Mouse (Mus musculus) MEL-GATA-1-ER (cell line): ENCODE results near the gene Gstp1.
"Not testable (repeated sequence)": the region's sequence is repeated elsewhere in the genome, so short reads cannot be mapped to it uniquely, and the experiment has no call there.

Source experiments
- DNase-seq: peaks from one replicate; pipeline ENCODE4 v3.0.0-alpha.2; 2012; ENCODE audit warnings: low read depth; ENCODE audit errors: extremely low read depth

Gstp1 gene

DNA sequence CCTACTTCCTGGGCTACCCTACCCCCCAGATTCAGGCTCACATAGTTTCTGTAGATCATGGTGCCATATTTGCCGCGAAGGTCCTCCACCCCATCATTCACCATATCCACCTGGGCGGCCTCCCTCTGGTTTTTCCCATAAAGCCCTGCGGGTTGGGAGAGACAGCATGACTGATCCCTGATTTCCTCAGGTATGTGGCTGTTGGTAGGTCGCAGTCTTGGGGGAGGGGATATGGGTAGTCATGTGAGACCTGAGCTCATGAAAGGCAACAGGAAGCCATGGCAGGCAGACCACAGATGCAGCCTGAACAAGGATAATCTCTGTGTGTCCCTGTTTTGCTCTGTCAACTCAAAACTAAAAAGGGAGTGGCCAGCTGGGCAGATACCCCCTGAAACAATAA lies 3.2 kb upstream of the Gstp1 start:
- not testable (repeated sequence) for DNase-seq

DNA sequence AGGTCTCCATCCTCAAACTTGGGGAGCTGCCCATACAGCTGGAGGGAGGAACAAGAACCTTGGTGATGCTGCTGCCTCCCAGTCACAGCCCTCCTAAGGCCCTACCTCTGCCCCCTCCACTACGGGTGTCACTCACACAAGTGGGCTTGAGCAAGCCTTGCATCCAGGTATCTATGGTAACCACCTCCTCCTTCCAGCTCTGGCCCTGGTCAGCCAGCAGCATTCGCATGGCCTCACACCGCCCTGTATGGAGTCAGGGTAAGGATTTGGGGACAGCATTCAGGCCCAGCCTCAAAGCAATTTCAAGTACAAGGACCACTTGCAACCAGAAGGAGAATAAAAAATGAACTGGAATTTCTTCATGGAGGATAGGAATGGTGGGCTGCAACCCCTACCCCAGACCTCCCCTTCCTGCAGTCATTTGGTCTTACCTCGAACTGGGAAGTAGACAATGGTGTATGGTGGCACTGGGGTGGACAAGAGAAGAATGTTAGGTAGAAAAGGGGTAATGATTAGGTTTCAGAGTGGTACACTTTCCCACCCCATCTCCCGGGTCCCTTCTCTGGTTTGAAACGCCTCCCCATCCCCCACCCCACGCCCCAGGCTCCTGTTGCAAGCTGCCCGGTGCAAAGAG lies 514 bp downstream of the Gstp1 start:
- DNase-seq = not testable (repeated sequence)

- no peak for DNase-seq
Observed at GRCm38 (mm10) chr19:4036327-4037045, 1.3 kb downstream of the Gstp1 start.

DNA sequence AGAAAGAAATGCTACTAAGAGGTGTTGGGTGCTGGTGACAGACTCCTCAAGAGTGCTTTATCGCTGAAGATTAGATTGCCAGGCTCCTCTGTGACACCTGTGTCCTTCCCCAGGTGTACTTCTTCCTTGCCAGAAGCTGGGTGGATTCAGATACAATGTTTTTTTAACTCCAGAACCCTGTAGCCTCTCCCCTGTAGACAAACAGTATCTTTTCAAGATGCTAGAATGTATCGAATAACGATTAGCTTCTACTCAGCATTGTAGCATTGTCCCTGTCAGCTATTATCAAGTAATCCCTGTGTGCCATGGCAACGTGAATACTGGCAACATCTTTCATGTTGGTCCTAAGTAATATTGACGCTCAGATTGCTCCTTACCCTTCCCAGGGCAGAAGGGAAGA lies 4.0 kb downstream of the Gstp1 start:
- no peak for DNase-seq

DNA sequence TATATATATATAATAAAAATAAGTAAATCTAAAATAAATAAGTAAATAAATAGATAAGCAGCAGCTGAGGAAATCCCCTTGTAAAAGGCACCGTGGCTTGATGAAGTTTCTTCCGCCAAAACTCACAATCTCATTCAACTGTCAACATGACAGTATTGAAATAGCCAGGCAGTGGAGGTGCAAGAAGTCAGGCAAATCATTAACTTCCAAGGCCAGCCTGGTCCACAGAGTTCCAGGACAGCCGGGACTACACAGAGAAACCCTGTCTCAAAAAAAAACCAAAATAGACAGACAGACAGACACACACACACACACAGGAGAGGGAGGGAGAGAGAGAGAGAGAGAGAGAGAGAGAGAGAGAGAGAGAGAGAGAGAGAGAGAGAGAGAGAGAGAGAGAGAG lies 4.5 kb downstream of the Gstp1 start:
- DNase-seq = no peak

GRCm38 (mm10) chr19:4032668-4033067 lies 5.1 kb downstream of the Gstp1 start:
- no peak for DNase-seq

DNA sequence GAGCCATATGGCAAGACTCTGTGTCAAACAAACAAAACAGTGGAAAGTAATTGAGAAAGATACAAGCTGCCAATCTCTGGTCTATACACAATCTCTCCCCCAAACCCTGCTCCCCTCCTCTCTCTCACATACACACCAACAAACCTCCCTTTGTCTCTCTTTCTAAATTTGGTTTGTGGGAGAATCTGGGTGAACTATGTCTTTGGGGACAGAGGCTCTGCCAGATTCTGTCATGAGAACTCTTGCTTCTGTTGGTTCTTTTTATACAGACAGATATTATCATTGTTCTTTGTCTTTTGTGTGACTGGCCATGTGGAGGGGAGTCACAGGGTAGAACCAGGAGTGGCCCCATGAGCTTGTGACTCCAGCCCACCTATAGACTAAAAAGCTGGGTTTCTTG lies 10.2 kb downstream of the Gstp1 start:
- DNase-seq = no peak

DNA sequence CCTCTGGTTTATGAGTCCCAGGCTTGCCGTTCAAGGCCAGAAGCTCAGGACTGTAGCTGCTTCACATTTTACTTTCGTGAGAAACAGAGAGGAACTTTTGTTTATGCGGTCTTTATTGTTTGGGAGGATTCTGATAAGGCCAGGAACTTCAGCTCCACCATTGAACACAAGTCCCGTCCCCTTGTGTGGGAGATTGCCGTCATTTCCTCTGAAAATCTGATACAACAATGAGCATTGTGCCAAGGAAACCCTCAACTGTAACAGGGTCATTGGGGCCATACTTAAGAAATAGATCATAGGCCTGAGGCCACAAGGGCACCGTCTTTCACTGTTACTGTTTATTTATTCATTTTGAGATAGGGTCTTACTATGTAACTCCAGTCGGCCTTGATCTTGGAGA lies 14.6 kb downstream of the Gstp1 start:
- DNase-seq = no peak

GRCm38 (mm10) chr19:4018743-4019583 lies 18.8 kb downstream of the Gstp1 start:
- peak; percentile 22 for DNase-seq

DNA sequence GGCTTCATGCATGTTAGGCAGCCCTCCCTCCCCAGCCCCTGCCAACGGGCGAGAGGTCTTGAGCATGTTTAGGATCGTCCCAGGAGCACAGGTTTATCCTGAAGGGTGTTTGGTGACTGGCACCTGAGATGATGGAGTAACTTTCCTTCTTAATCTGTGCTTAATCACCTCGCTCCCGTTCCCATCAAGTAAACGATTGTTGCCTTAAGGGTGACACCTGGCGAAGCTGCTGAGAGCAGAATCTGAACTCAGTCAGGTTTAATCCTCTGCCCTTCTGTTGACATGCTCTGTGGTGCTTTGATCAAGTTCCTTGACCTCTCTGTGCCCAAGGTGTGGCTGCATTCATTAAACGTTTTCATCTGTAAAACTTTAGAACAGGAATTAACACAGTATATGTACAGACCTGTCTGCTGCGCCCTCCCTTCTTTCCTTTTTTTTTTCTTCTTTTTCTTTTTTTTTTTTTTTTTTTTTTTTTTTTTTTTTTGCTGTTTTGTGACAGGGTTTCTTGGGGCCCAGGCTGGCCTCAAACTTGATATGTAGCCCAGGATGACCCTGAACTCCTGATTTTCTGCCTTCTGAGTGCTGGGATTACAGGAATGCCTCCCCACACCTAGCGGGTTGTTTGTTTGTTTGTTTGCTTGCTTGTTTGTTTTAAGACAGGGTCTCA lies 19.7 kb downstream of the Gstp1 start:
- DNase-seq = no peak

- DNase-seq = no peak
Observed at GRCm38 (mm10) chr19:4015635-4016034, 22.1 kb downstream of the Gstp1 start.

DNA sequence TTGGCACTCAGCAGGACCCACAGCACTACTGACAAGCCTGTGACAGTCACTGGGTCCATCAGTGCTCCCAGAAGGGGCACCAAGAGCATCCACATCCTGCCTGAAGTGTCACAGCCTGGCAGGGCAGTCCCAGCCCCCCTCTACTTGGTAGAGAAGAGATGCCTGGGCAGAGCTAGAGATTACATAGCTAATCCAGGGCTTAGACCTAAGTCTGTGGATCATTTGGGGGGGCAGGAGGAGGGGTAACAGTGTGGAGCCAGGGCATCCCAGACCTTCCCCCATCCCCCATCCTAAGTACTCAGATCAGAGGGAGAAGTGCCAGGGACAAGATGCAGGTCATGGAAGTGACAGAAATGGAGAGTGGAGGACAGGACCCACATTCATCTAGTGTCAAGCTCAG lies 23.0 kb downstream of the Gstp1 start:
- no peak for DNase-seq

DNA sequence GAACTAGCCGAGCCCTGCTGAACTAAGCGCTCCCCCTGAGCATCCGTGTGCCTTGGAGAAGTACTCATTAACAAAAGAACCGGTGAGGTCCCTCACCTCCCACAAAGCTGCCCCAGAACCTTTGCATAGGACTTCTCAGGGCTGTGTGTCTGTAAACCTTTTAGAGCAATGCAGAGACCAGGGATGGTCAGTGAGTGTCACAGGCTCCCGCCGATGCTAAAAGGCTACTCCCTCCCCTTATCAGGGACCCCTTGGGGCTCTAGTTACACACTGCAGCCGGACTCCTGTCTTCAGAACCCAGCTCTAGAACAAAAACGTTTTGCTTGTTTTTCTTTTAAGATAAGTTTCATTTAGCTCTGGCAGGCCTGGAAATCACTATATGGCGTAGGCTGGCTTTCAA lies 24.7 kb downstream of the Gstp1 start:
- DNase-seq = no peak

- peak; percentile 98 for DNase-seq
Observed at GRCm38 (mm10) chr19:4012432-4013022, 25.3 kb downstream of the Gstp1 start, which contains the start of gene Ndufv1. Ndufv1 (minus strand) TSS chr19:4012806.

DNA sequence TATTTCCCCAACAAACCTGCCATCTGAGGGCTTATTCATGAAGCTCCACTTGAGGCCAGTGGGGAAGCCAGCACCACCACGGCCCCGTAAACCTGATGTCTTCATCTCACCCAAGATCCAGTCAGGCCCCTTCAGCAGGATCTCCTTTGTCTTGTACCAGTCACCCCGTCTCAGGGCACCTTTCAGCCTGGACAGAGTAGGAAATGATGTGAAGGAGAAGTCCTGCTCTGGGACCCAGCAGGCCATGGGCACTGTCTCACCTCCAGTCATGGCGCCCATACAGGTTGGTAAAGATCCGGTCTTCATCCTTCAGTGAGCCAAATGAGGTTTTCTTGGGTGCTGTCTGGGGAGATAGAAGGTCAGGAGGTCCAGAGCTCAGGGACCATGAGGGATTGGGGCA lies 26.7 kb downstream of the Gstp1 start:
- no peak for DNase-seq

DNA sequence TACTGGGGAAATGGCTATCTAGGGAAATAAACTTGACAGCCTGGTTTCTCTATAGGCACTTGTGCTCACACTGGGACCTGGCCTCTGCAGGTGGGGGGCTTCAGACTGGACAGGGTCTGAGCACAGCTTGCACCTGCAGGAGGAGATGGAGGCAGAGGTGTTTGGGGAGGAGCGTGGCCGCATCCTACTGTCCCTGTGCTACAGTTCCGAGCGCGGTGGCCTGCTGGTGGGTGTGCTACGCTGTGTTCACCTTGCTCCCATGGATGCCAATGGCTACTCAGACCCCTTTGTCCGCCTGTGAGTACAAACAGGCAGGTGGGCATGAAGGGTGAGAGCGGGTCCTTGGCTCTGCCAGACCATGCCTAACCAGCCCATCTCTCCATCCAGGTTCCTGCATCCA lies 31.8 kb downstream of the Gstp1 start:
- DNase-seq = no peak

DNA sequence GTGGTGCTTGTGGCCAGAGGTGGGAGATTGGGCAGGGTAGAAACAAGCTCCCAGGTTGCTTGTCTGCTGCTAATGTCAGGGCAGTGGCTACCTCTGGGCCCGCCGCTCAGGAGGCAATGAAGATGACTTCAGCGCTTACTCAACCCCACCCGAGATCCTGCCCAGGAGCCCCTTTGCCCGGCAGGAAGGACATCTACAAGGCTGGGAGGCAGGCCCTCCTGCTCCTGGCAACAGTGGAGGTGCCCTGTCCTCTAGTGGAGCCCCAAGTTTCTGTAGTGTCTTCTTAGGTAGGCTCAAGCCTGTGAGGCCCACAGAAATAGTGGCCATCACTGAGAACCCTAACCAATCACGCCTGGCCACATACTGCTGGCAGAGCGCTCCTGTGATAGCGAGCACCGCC lies 32.7 kb downstream of the Gstp1 start:
- no peak for DNase-seq

DNA sequence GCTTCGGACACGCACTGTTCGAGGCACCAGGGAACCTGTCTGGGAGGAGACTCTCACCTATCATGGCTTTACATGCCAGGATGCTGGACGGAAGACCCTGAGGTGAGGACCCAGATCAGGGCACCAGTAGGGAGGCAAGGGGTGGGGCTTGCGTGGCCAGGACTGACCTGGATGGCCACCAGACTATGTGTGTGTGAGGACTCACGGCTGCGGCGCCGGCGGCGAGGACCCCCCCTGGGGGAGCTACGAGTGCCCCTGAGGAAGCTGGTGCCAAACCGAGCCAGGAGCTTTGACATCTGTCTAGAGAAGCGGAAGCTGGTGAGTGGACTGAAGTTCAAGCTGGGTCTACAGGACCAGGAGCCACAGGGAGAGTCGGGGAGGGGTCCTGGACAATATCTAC lies 33.5 kb downstream of the Gstp1 start:
- DNase-seq = no peak

- DNase-seq = no peak
Observed at GRCm38 (mm10) chr19:4003641-4004040, 34.1 kb downstream of the Gstp1 start.

- DNase-seq = no peak
Observed at GRCm38 (mm10) chr19:4003112-4003511, 34.7 kb downstream of the Gstp1 start, which contains the start of gene Doc2g. Doc2g (plus strand) TSS chr19:4003313.

DNA sequence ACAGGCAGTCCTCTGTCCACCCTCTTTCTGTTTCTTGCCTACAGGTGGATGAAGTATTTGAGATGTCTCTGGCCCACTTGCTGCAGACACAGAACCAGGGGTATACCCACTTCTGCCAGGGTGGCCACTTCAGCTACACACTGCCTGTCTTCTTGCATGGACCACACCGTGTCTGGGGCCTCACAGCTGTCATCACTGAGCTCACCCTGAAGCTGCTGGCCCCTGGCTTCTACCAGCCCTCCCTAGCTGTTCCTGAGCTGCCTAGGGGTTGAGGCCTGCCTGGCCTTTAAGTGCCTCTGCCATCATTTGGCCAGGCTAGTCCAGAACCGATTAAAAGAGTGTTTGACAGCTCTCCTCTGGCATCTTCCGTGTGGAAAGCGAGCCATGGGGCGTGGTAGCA lies 36.0 kb downstream of the Gstp1 start:
- DNase-seq = no peak
